Mouse (Mus musculus) MEL (cell line): ENCODE data around the gene Vta1. TPM values are rescaled to one million over a fixed set of nuclear protein-coding genes. Genes with fewer than 3 reads are reported as not detected.

Source experiments
- DNase-seq: peaks from one replicate; pipeline ENCODE4 v3.0.0; 2011; ENCODE audit warnings: low read depth, low spot score
- H3K27ac ChIP-seq: 2 replicates; pipeline ENCODE4 v1.5.1; 2012; ENCODE audit warnings: low read depth, mild to moderate bottlenecking, control low read depth, low read length, moderate library complexity; ENCODE audit not compliant: control insufficient read depth
- H3K27me3 ChIP-seq, 2 experiments: fragments of 150-350 bp in 1 of 2; sonication (generic) in 1 of 2; 2 replicates each; pipeline ENCODE4 v1.6.1; 2012; ENCODE audit warnings: low read length in 2 of 2, mild to moderate bottlenecking in 2 of 2, improper control_type of control experiment in 1 of 2, moderate library complexity in 1 of 2; ENCODE audit not compliant: insufficient read depth in 2 of 2, control insufficient read depth in 1 of 2
- H3K36me3 ChIP-seq, 2 experiments: 2 replicates each; pipeline ENCODE4 v1.6.1; 2012 to 2014; ENCODE audit warnings: low read length in 2 of 2, improper control_type of control experiment in 1 of 2, inconsistent platforms in 1 of 2, mild to moderate bottlenecking in 1 of 2; ENCODE audit not compliant: insufficient read depth in 2 of 2, control insufficient read depth in 1 of 2
- H3K4me1 ChIP-seq, 2 experiments: fragments of 150-350 bp in 1 of 2; sonication (generic) in 1 of 2; 2 replicates each; pipeline ENCODE4 v1.6.1; 2012; ENCODE audit warnings: low read length in 2 of 2, improper control_type of control experiment in 1 of 2, mild to moderate bottlenecking in 1 of 2; ENCODE audit not compliant: insufficient read depth in 2 of 2, control insufficient read depth in 1 of 2
- H3K4me3 ChIP-seq, 2 experiments: fragments of 150-350 bp in 1 of 2; sonication (generic) in 1 of 2; 2 replicates each; pipeline ENCODE4 v1.5.1; 2012; ENCODE audit warnings: low read depth in 2 of 2, low read length in 2 of 2, mild to moderate bottlenecking in 2 of 2, moderate library complexity in 2 of 2, control low read depth in 1 of 2, improper control_type of control experiment in 1 of 2; ENCODE audit not compliant: control insufficient read depth in 1 of 2, insufficient read depth in 1 of 2
- H3K79me2 ChIP-seq: 2 replicates; pipeline ENCODE4 v1.6.1; 2012; ENCODE audit warnings: mild to moderate bottlenecking, low read length, moderate library complexity; ENCODE audit not compliant: control insufficient read depth, poor library complexity, insufficient read depth
- H3K9ac ChIP-seq: 2 replicates; pipeline ENCODE4 v1.6.1; 2012; ENCODE audit warnings: low read depth, mild to moderate bottlenecking, control low read depth, low read length, moderate library complexity; ENCODE audit not compliant: control insufficient read depth, poor library complexity, severe bottlenecking
- H3K9me3 ChIP-seq: fragments of 150-350 bp; sonication (generic); replicated peaks from 2 replicates; pipeline ENCODE4 v1.6.1; 2012; ENCODE audit warnings: mild to moderate bottlenecking, low read length, improper control_type of control experiment, moderate library complexity; ENCODE audit not compliant: insufficient read depth
- BHLHE40 ChIP-seq: IDR thresholded peaks from 2 replicates; pipeline ENCODE4 v1.6.1; 2012; ENCODE audit warnings: low read depth, mild to moderate bottlenecking, inconsistent platforms, low read length, improper control_type of control experiment, borderline replicate concordance
- CHD1 ChIP-seq: IDR thresholded peaks from 2 replicates; pipeline ENCODE4 v1.6.1; 2012; ENCODE audit warnings: low read depth, mild to moderate bottlenecking, inconsistent platforms, low read length, improper control_type of control experiment
- EP300 ChIP-seq, 2 experiments: IDR thresholded peaks; 2 replicates each; pipeline ENCODE4 v1.6.1; 2011; ENCODE audit warnings: improper control_type of control experiment in 2 of 2, low read length in 2 of 2, low read depth in 1 of 2, mild to moderate bottlenecking in 1 of 2
- ETS1 ChIP-seq: IDR thresholded peaks from 2 replicates; pipeline ENCODE4 v1.6.1; 2012; ENCODE audit warnings: low read depth, mild to moderate bottlenecking, inconsistent platforms, low read length, improper control_type of control experiment, moderate library complexity
- MEF2A ChIP-seq: IDR thresholded peaks from 2 replicates; pipeline ENCODE4 v1.6.1; 2014; ENCODE audit warnings: low read depth, mild to moderate bottlenecking, inconsistent platforms, low read length, improper control_type of control experiment; ENCODE audit not compliant: poor library complexity, insufficient replicate concordance, severe bottlenecking; ENCODE audit errors: extremely low read depth
- NRF1 ChIP-seq: IDR thresholded peaks from 2 replicates; pipeline ENCODE4 v1.6.1; 2014; ENCODE audit warnings: low read depth, mild to moderate bottlenecking, inconsistent platforms, low read length, improper control_type of control experiment, moderate library complexity; ENCODE audit not compliant: poor library complexity, insufficient read depth, severe bottlenecking
- POLR2AphosphoS2 ChIP-seq: IDR thresholded peaks from 2 replicates; pipeline ENCODE4 v1.6.1; 2011; ENCODE audit warnings: low read length, improper control_type of control experiment
- POLR2AphosphoS5 ChIP-seq: IDR thresholded peaks from 2 replicates; pipeline ENCODE4 v1.6.1; 2012; ENCODE audit warnings: low read depth, borderline replicate concordance, mild to moderate bottlenecking, inconsistent platforms, low read length, moderate library complexity, mixed read lengths
- RAD21 ChIP-seq: IDR thresholded peaks from 2 replicates; pipeline ENCODE4 v1.6.1; 2011; ENCODE audit warnings: mild to moderate bottlenecking, low read depth, low read length, improper control_type of control experiment
- SIN3A ChIP-seq: IDR thresholded peaks from 2 replicates; pipeline ENCODE4 v1.6.1; 2012; ENCODE audit warnings: low read length, improper control_type of control experiment, inconsistent platforms
- SMC3 ChIP-seq: IDR thresholded peaks from 2 replicates; pipeline ENCODE4 v1.6.1; 2011; ENCODE audit warnings: low read depth, low read length, improper control_type of control experiment
- TAL1 ChIP-seq: IDR thresholded peaks from 2 replicates; pipeline ENCODE4 v1.6.1; 2012; ENCODE audit warnings: mild to moderate bottlenecking, inconsistent platforms, low read length, moderate library complexity, mixed read lengths
- TBP ChIP-seq: IDR thresholded peaks from 2 replicates; pipeline ENCODE4 v1.8.0; 2011; ENCODE audit warnings: low read depth, low read length, improper control_type of control experiment
- TCF12 ChIP-seq: IDR thresholded peaks from 2 replicates; pipeline ENCODE4 v1.6.1; 2014; ENCODE audit warnings: low read depth, mild to moderate bottlenecking, inconsistent platforms, low read length, improper control_type of control experiment, moderate library complexity
- USF2 ChIP-seq, 2 experiments: IDR thresholded peaks; 2 replicates each; pipeline ENCODE4 v1.6.1; 2011 to 2012; ENCODE audit warnings: improper control_type of control experiment in 2 of 2, low read length in 2 of 2, borderline replicate concordance in 1 of 2, inconsistent platforms in 1 of 2, low read depth in 1 of 2, mild to moderate bottlenecking in 1 of 2; ENCODE audit not compliant: insufficient read depth in 1 of 2
- ZMIZ1 ChIP-seq: IDR thresholded peaks from 2 replicates; pipeline ENCODE4 v1.6.1; 2012; ENCODE audit warnings: low read depth, mild to moderate bottlenecking, inconsistent platforms, low read length, improper control_type of control experiment, moderate library complexity
- polyA plus RNA-seq, 2 experiments: library from polyadenylated mRNA; stranded (reverse) in 1 of 2; unstranded in 1 of 2; fragments of >175 nt in 1 of 2; fragments of >200 nt in 1 of 2; gene quantifications; 2 replicates each; pipeline versions ENCODE4 v1.2.1 to v1.2.4; 2012; ENCODE audit warnings: low replicate concordance in 2 of 2, low read depth in 1 of 2; ENCODE audit not compliant: insufficient read length in 2 of 2, insufficient read depth in 1 of 2, missing spikeins in 1 of 2
- total RNA-seq: library from RNA; depleted of rRNA; stranded (reverse); fragments of 300-350 nt; gene quantifications from 2 replicates; pipeline ENCODE4 v1.2.3, GENCODE M21; 2012

Vta1 gene
- total and polyA plus RNA-seq, 3 experiments = 51.9 to 96.5 TPM; not detected in 1

GRCm38 (mm10) chr10:14625706-14626105 is 79.7 kb downstream of the Vta1 start:
- H3K27me3 ChIP-seq = no peaks in the 10 kb centered on the region
- DNase-seq = no peak
- no peaks in the 10 kb centered on the region for H3K79me2 ChIP-seq
- no peaks in the 10 kb centered on the region for H3K9me3 ChIP-seq
- H3K4me1 ChIP-seq = no peaks in the 10 kb centered on the region
- H3K9ac ChIP-seq = no peak overlapping the region
- no peaks in the 10 kb centered on the region for H3K36me3 ChIP-seq
- TF ChIP-seq POLR2AphosphoS5 = no peak
- no peak for TF ChIP-seq ZMIZ1
- no peak for TF ChIP-seq MEF2A
- TF ChIP-seq RAD21 = no peak
- TF ChIP-seq POLR2AphosphoS2 = no peak
- TF ChIP-seq CHD1 = no peak
- no peak for TF ChIP-seq USF2 (IDR thresholded peaks at IDR 0.05; ENCODE audit: borderline replicate concordance in 1 of 2, insufficient read depth in 1 of 2, low read depth in 1 of 2, low read length in 2 of 2)
- TF ChIP-seq SMC3 = no peak
- no peak for TF ChIP-seq ETS1
- TF ChIP-seq BHLHE40 = no peak
- H3K27ac ChIP-seq = no peak overlapping the region
- no peak overlapping the region for H3K4me3 ChIP-seq

GRCm38 (mm10) chr10:14619156-14619555 is 86.2 kb downstream of the Vta1 start:
- no peaks in the 10 kb centered on the region for H3K79me2 ChIP-seq
- H3K27ac ChIP-seq = no peak overlapping the region
- H3K4me3 ChIP-seq = no peak overlapping the region
- no peaks in the 10 kb centered on the region for H3K36me3 ChIP-seq
- no peaks in the 10 kb centered on the region for H3K9me3 ChIP-seq
- TF ChIP-seq EP300 (IDR thresholded peaks at IDR 0.05; ENCODE audit: low read depth in 1 of 2, low read length in 2 of 2) = no peak
- no peak for TF ChIP-seq TAL1
- no peak for TF ChIP-seq NRF1
- no peak for TF ChIP-seq POLR2AphosphoS2
- no peak for TF ChIP-seq RAD21
- TF ChIP-seq TCF12 = no peak
- no peak for TF ChIP-seq SIN3A
- no peak for TF ChIP-seq TBP
- DNase-seq = no peak
- H3K27me3 ChIP-seq = no peaks in the 10 kb centered on the region
- no peak overlapping the region for H3K9ac ChIP-seq
- no peaks in the 10 kb centered on the region for H3K4me1 ChIP-seq
